Mouse (Mus musculus) right cerebral cortex, postnatal 4 days (tissue): Measurements from ENCODE around the gene Galnt10.
"Not testable (repeated sequence)": the region's sequence is repeated elsewhere in the genome, so short reads cannot be mapped to it uniquely, and the experiment has no call there.

Experiments used
- DNase-seq: peaks from one replicate; pipeline ENCODE4 v3.0.0-alpha.2; 2022

The Galnt10 gene

GRCm38 (mm10) chr11:57800266-57800951, 155.2 kb downstream of the Galnt10 start:
- DNase-seq: no peak

DNA sequence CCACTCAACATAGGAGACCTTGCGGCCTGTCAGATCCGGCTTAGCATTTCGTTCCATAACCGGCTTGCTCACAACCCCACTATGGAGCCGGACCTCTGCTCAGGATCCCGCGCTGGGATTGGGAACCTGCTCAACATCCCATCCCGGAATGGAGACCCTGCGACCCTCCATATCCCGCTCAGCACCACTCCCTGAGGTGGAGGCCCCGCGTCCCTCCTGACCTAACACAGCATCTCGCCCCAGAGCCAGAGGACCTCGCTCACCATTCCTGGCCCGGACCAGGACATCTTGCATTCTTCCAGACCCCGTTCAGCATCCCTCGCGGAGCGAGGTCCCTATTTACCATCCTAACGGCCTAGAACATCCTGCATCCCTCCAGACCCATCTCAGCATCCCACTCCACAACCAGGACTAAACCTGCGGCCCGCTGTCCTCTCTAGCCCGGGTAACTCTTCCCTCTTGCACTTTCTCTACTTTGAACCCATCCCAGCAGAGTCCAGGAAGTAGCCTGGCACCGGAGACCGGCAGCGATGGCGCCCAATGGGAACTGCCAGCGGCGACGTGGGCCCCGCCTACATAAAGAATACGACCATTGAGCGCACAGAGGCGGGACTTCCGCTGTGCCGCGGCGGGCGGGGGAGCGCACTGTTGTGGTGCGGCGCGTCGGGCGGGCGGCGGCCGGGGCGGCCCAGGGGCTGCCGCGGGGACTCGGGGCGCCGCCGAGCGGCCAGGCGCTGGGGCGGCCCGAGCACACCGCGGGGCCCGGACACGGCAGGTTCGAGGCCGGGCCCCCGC, 155.9 kb downstream of the Galnt10 start, which contains the start of gene Sap30l:
Sap30l (plus strand) TSS at position 667 of the 795 bp plus-strand sequence.
- peak; percentile 95 for DNase-seq

- peak; percentile 55 for DNase-seq
Observed at GRCm38 (mm10) chr11:57801766-57802510, 156.7 kb downstream of the Galnt10 start.

DNA sequence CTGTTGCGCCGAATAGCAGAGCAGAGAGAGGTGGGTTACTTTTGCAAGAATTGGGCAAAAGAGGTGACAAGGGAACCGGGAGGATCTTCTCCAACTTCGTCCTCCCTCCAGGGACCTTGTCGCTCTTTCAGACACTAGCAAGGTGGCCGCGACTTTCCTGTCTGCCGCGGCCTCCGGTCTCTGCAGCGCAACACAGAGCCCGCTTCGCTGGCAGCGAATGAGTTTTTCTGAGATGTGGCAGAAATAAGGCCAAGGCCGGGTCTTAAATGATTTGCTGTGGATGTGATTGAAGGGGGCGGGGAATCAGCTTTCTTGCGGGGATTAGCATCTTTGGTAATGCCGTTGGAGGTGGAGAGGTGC, 157.2 kb downstream of the Galnt10 start:
- DNase-seq: no peak

DNA sequence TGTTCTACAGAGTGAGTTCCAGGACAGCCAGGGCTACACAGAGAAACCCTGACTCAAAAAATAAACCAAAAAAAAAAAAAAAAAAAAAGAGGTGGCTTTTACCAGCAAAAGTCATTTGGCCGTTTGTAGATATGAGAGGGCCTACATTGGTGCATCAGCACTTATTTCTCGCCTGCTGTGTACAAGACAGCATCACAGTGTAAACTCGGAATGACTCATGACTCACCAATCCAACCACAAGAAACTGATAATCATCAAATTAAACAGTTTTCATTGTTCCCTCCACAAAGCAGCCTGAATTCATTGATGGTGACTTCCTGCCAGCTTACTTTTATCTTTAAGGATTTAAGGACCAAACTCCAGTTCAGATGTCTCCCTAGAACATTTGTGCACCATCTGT, 159.8 kb downstream of the Galnt10 start:
- DNase-seq: no peak

DNA sequence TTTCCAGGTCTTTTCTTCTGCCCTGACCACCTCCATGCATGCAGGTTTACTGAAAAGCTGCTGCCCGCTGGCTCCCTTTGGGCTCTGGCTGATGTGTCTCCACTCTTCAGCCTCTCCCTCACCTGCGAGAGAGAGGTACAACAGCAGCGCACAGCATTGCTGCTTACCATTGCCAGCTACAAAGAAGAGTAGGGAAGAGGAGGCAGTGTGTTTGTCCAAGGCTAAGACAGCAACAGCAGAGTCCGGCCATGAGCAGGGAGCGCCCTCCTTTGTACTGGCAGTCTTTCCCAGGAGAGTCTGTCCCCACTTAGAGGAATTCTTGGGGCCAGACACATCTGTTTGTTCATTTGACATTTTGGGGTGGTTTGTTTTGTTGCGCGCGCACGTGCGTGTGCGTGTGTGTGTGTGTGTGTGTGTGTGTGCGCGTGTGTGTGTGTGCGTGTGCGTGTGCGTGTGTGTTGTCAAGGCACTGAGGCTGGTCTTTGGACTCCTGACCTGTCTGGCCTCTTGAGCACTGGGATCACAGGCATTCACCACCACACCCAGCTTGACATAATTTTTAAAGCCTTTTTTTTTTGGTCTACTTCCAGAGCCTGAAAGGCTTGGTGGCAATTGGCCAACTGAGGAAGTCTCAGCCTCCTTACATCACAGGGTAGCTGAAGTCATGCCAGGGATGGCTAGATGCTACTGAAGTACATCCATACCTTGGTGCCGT, 163.9 kb downstream of the Galnt10 start:
- DNase-seq: no peak

DNA sequence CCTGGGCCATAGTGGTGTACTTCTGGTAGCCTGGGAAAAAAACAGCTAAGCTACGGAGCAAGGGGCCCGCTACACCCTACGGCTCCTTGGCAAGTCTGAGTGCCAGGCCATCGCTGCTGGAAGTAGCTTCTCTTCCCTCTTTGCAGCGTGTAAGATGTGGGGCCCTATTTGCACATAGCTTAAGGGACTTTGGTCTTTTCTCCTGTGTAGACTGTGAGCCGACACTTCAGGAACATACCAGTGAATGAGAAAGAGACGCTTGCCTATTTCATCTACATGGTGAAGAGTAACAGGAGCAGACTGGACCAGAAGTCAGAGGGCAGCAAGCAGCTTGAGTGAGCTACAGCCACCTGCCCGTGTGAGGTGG, 164.5 kb downstream of the Galnt10 start:
- DNase-seq: no peak

DNA sequence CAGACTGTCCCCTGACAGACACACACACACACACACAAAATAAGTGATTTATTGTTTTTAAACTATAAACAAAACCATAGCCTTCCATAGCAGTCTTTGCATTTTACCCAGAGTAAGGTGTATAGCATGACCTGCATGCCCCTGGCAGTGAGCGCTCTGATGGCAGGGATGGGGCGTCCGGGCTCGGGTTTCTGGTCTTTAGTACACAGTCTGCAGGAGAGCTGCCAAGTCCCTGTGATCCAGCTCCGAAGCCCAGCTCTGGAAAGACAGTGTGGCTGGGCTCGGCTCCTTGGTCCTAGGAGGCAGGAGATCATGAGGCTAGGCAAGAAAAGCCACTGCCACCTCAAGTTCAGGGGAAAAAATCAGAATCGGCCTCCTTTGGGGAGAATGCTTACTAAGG, 165.8 kb downstream of the Galnt10 start:
- no peak for DNase-seq

DNA sequence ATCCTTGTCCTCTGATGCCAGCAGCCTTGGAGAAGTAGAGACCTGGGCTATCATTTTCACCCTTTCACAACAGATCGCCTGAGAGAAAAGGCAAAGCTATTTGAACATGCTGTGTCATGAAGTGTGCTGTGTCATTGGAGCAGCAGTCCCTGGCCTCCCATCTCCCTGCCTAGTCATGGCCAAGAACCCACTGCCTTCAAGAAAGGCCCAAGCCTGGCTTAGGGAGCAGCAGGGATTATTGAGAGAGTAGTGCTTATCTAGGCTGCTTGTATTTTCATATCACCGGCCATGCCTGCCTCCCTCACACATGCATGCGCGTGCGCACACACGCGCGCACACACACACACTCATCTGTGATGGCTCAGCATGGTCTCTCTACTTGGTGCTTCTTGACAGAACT, 167.0 kb downstream of the Galnt10 start:
- DNase-seq: no peak

DNA sequence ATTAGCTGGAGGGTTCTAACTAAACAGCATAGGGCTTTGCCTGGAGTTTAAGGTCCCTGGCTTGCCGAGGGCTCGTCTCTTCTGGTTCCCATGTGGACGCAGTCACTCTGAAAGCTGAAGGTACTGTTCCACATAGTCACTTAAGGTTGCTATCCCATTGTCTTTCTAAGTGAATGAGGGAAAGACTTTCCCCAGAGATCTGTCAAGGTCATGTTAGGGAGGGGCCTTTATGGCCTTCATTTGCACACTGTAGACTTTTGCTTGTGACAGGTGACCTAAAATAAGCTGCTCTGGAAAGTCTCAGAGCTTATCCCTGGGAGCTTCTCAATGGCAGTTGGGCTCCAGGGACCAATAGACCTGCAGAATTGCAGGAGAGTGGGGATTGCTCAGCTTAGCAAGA, 168.4 kb downstream of the Galnt10 start:
- no peak for DNase-seq

DNA sequence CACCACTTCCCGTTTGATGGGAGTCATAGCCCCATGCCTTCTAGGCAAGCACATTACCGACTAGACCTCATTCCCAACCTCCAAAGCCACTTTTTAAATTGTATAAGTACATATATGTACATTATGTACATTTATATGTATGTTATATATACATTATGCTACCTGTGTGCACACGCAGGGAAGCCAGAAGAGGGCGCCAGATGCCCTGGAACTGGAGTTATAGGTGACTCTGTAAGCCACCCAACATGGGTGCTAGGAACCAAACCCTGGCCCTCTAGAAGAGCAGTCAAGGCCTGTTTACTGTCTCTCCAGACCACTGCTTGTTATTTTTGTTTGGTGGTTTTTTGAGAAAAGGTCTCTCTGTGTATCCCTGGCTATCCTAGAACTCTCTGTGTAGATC, 172.9 kb downstream of the Galnt10 start:
- DNase-seq: no peak

DNA sequence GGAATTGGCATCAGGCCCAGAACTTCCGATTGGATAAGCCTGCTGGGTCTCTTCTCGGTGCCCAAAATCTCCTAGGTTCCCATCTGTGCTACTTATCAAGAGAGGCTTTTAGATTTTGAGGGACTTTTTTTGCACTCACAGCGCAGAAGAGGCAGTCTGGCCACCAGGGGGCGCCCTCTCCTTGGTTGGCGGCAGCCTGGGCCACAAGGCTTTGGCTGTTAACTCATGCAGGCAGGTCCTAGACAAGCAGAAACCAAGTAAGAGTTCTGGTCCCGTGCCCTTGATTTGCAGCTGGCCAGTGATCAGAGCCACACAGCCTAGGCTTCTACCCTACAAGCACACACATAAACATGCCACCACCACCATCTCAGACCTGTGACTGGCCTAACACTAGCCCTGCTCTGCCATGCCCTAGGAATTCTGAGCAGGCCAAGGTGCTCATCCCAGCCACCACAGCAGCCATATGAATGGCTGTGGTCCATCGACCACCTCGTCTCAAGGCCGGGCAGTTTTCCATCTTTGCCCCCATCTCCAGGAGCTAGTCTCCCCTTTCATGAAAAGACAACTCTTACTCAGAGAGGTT, 174.8 kb downstream of the Galnt10 start:
- peak; percentile 90 for DNase-seq

- DNase-seq: not testable (repeated sequence)
Observed at GRCm38 (mm10) chr11:57823159-57823558, 177.9 kb downstream of the Galnt10 start.

- DNase-seq: no peak
Observed at GRCm38 (mm10) chr11:57823714-57824113, 178.5 kb downstream of the Galnt10 start.

- not testable (repeated sequence) for DNase-seq
Observed at GRCm38 (mm10) chr11:57825234-57825633, 180.0 kb downstream of the Galnt10 start.

DNA sequence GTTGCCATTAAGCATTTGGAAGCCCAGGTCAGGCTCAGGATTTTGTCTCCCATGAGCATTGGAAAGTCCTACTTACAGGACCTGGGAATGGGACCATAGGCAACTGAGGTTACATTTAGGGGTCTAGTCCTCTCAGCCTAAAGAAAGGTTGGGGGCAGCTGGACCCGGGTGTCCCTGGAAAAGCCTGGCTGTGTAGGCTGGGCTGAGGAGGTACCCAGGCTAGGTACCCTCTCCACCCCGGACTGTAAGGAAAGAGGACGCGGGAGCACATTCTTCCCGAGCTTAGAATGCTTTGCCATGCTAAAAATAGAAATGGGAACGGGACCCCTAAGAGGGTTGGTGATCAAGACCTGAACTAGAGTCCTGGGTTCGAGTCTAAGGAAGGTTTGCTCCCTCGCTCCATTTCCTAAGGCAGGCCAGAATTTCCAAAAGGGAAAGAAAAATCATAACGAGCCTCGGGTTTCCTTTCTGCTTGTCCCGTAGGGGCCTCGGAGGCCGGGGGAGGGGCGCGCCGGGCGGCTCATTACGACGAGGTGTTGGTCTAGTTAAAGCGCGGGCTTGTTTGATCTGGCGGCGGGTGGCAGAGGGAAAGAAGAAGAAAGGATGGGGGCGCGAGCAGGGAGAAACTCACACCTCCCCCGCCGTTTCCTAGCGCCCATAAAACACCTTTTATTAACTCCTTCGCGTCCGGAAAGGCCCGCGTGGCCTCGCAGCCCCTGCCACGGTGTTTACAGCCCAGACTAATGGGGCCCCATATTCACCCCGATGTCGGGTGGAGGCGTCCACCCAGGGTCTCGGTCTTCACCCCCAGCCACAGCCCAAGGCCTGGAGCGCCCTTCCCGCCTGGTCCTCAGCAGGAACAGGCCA, 182.0 kb downstream of the Galnt10 start:
- DNase-seq: no peak

GRCm38 (mm10) chr11:57827915-57828545, 182.8 kb downstream of the Galnt10 start:
- no peak for DNase-seq

- DNase-seq: no peak
Observed at GRCm38 (mm10) chr11:57828955-57829870, 184.0 kb downstream of the Galnt10 start.

DNA sequence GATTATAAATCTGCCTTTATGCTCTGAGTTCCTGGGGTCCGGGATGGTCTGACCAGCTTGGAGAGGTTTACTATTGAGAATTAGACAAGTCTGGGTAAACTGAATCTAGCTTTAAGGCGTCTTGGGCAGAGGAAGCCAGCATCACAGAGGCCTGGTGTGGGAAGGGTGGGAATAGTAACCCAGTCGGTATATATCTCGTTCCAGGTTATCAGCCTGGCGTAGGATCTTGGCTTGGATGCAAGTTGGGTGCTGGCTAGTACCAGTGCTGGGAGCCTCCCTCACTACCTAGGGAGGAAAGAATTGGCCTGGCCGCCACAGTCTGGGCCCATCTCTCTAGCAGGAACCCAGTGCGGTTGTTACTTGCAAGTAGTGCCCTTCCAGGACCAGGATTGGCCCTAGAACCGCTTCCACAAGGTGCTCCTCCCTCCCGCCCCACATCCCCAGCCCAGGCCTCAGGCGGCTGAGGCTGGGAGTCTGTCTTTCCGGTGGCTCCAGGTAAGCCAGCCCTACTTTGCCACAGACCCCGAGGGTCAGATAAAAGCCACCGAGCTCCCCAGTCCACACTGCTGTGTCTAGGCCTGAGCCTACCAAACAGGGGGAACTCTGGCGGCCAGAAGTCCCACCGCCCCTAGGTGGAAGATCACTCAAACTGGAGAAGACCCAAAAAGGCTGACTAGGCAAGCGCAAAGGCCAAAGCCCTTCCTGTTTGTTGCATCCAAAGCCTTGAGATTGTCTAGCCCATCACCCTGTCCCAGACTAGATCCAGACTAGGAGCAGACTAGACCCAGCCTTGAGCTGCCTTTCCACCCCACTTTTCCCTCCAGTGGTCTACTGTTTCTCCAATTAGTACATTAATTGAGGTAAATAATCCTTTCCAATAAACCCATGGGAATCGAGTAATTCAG, 184.9 kb downstream of the Galnt10 start:
- no peak for DNase-seq
